Mouse (Mus musculus): ENCODE results near the gene Adam15. TPM values are rescaled to one million over a fixed set of nuclear protein-coding genes. Genes with fewer than 3 reads are reported as not detected.

Gene Adam15
- polyA plus RNA-seq (2016; fragmentation: Nextera tagmentation; extraction: Ambion mirVana), result 37.1 and 40.4 TPM in 2 replicates

GRCm38 (mm10) chr3:89349869-89350501, at the start of gene Adam15:
TSS of gene Adam15 (minus strand) at chr3:89349996.
- no peaks in the 10 kb centered on the region for H3K9me3 ChIP-seq
- peak within 1 kb of the TSS; percentile 71 for H3K9ac ChIP-seq
- peaks cover 10% of the 10 kb centered on the region; the same call in 1 of the 2 replicates for H3K36me3 ChIP-seq
- WGBS, result 1% methylated on average over 56 of the region's 59 CpGs
- peaks cover 11% of the 10 kb centered on the region for H3K27me3 ChIP-seq (replicated peaks)
- ATAC-seq (ENCODE audit: low FRiP score, low read depth), result peak; percentile 90
- H3K4me3 ChIP-seq, result peak within 1 kb of the TSS; percentile 59
- peaks cover 22% of the 10 kb centered on the region for H3K4me1 ChIP-seq
- H3K4me2 ChIP-seq (replicated peaks), result peak within 1 kb of the TSS; percentile 95
- H3K27ac ChIP-seq, result no peak within 1 kb of the TSS

GRCm38 (mm10) chr3:89396654-89397005, 46.8 kb upstream of the Adam15 start:
- H3K27me3 ChIP-seq (replicated peaks), result peaks cover 22% of the 10 kb centered on the region
- no peak for ATAC-seq (ENCODE audit: low FRiP score, low read depth)
- H3K9ac ChIP-seq, result no peak overlapping the region; the same call in 1 of the 2 replicates
- peak overlapping the region; percentile 40; the same call in 1 of the 2 replicates for H3K4me3 ChIP-seq
- H3K4me2 ChIP-seq (replicated peaks), result peak overlapping the region; percentile 100
- 2% methylated on average over 4 of the region's 4 CpGs for WGBS
- H3K36me3 ChIP-seq, result peaks cover 4% of the 10 kb centered on the region; the same call in 1 of the 2 replicates
- peaks cover 45% of the 10 kb centered on the region for H3K4me1 ChIP-seq
- H3K9me3 ChIP-seq, result no peaks in the 10 kb centered on the region
- no peak overlapping the region for H3K27ac ChIP-seq

- Histone ChIP-seq H3K9me3 (no peaks in the 10 kb centered on the region), H3K4me1 (peaks cover 51% of the 10 kb centered on the region), H3K27me3 (replicated peaks) (peaks cover 22% of the 10 kb centered on the region), H3K9ac (peak overlapping the region; percentile 49), H3K4me3 (peak overlapping the region; percentile 40), H3K36me3 (peaks cover 4% of the 10 kb centered on the region; the same call in 1 of the 2 replicates), H3K27ac (no peak overlapping the region), H3K4me2 (replicated peaks) (peak overlapping the region; percentile 100)
- under 1% methylated on average over 40 of the region's 44 CpGs for WGBS
- no peak for ATAC-seq (ENCODE audit: low FRiP score, low read depth)
These were observed 46.2 kb upstream of the Adam15 start for GRCm38 (mm10) chr3:89395806-89396653.

GRCm38 (mm10) chr3:89395419-89395805, 45.6 kb upstream of the Adam15 start:
- 1% methylated on average over 10 of the region's 10 CpGs for WGBS
- Histone ChIP-seq H3K4me3 (peak overlapping the region; percentile 50; the same call in 1 of the 2 replicates), H3K27ac (no peak overlapping the region), H3K9ac (0 out of 2 replicates have a peak overlapping the region, but pooled peaks have one; percentile 49), H3K4me2 (replicated peaks) (peak overlapping the region; percentile 100), H3K9me3 (no peaks in the 10 kb centered on the region), H3K27me3 (replicated peaks) (peaks cover 22% of the 10 kb centered on the region), H3K4me1 (peaks cover 57% of the 10 kb centered on the region), H3K36me3 (peaks cover 4% of the 10 kb centered on the region; the same call in 1 of the 2 replicates)
- no peak for ATAC-seq (ENCODE audit: low FRiP score, low read depth)

GRCm38 (mm10) chr3:89394894-89395256, 45.1 kb upstream of the Adam15 start:
- under 1% methylated on average over 12 of the region's 12 CpGs for WGBS
- Histone ChIP-seq H3K36me3 (peaks cover 4% of the 10 kb centered on the region; the same call in 1 of the 2 replicates), H3K9me3 (no peaks in the 10 kb centered on the region), H3K27me3 (replicated peaks) (peaks cover 22% of the 10 kb centered on the region), H3K9ac (peak overlapping the region; percentile 50), H3K4me1 (peaks cover 60% of the 10 kb centered on the region), H3K4me3 (peak overlapping the region; percentile 50), H3K27ac (no peak overlapping the region), H3K4me2 (replicated peaks) (peak overlapping the region; percentile 100)
- 0 out of 2 replicates have a peak, but pooled peaks have one; percentile 11 for ATAC-seq (ENCODE audit: low FRiP score, low read depth)

- Histone ChIP-seq H3K4me2 (replicated peaks) (peak within 1 kb of the TSS; percentile 100), H3K9me3 (no peaks in the 10 kb centered on the region), H3K27ac (no peak within 1 kb of the TSS), H3K36me3 (no peaks in the 10 kb centered on the region), H3K4me3 (peak within 1 kb of the TSS; percentile 50), H3K27me3 (replicated peaks) (peaks cover 22% of the 10 kb centered on the region), H3K4me1 (peaks cover 60% of the 10 kb centered on the region), H3K9ac (peak within 1 kb of the TSS; percentile 50)
- peak; percentile 54 for ATAC-seq (ENCODE audit: low FRiP score, low read depth)
- under 1% methylated on average over 40 of the region's 42 CpGs for WGBS
These were observed 44.5 kb upstream of the Adam15 start, which contains the start of gene Zbtb7b for GRCm38 (mm10) chr3:89394006-89394893. TSS of gene Zbtb7b (minus strand) at chr3:89394776.

GRCm38 (mm10) chr3:89393605-89394004, 43.8 kb upstream of the Adam15 start:
- peak; percentile 94 for ATAC-seq (ENCODE audit: low FRiP score, low read depth)
- Histone ChIP-seq H3K27me3 (replicated peaks) (peaks cover 22% of the 10 kb centered on the region), H3K27ac (no peak overlapping the region), H3K9me3 (no peaks in the 10 kb centered on the region), H3K36me3 (no peaks in the 10 kb centered on the region), H3K4me1 (peaks cover 60% of the 10 kb centered on the region), H3K4me2 (replicated peaks) (peak overlapping the region; percentile 100), H3K9ac (peak overlapping the region; percentile 50), H3K4me3 (peak overlapping the region; percentile 50)
- under 1% methylated on average over 15 of the region's 15 CpGs for WGBS

GRCm38 (mm10) chr3:89392871-89393311, 43.1 kb upstream of the Adam15 start:
- peaks cover 60% of the 10 kb centered on the region for H3K4me1 ChIP-seq

GRCm38 (mm10) chr3:89391663-89392511, 42.1 kb upstream of the Adam15 start:
- WGBS, result 1% methylated on average over 56 of the region's 56 CpGs
- Histone ChIP-seq H3K9ac (peak overlapping the region; percentile 69), H3K27me3 (replicated peaks) (peaks cover 22% of the 10 kb centered on the region), H3K4me2 (replicated peaks) (peak overlapping the region; percentile 100), H3K4me3 (peak overlapping the region; percentile 50), H3K27ac (no peak overlapping the region), H3K9me3 (no peaks in the 10 kb centered on the region), H3K36me3 (no peaks in the 10 kb centered on the region), H3K4me1 (peaks cover 60% of the 10 kb centered on the region)
- no peak for ATAC-seq (ENCODE audit: low FRiP score, low read depth)

More at GRCm38 (mm10) chr3:89392871-89393311, 43.1 kb upstream of the Adam15 start:
- WGBS, result 2% methylated on average over 22 of the region's 24 CpGs
- ATAC-seq (ENCODE audit: low FRiP score, low read depth), result no peak
- Histone ChIP-seq H3K4me2 (replicated peaks) (peak overlapping the region; percentile 100), H3K27me3 (replicated peaks) (peaks cover 22% of the 10 kb centered on the region), H3K27ac (no peak overlapping the region), H3K9ac (no peak overlapping the region), H3K4me3 (peak overlapping the region; percentile 50), H3K9me3 (no peaks in the 10 kb centered on the region), H3K36me3 (no peaks in the 10 kb centered on the region)

GRCm38 (mm10) chr3:89390699-89391662, 41.2 kb upstream of the Adam15 start:
- ATAC-seq (ENCODE audit: low FRiP score, low read depth), result no peak
- Histone ChIP-seq H3K9me3 (no peaks in the 10 kb centered on the region), H3K4me2 (replicated peaks) (peak overlapping the region; percentile 100), H3K27me3 (replicated peaks) (peaks cover 19% of the 10 kb centered on the region), H3K9ac (peak overlapping the region; percentile 69), H3K36me3 (no peaks in the 10 kb centered on the region), H3K4me1 (peaks cover 57% of the 10 kb centered on the region), H3K4me3 (peak overlapping the region; percentile 50), H3K27ac (no peak overlapping the region)
- WGBS, result 15% methylated on average over 19 of the region's 19 CpGs
